Mouse (Mus musculus): ENCODE results near the gene Frmd3. TPM values are rescaled to one million over a fixed set of nuclear protein-coding genes. Genes with fewer than 3 reads are reported as not detected.
A peak's percentile ranks its signal among the peaks of the same experiment; 100 is the strongest.
"Not testable (repeated sequence)": the region's sequence is repeated elsewhere in the genome, so short reads cannot be mapped to it uniquely, and the experiment has no call there.

Frmd3 gene
- 1 to 10 TPM; 8.1 to 8.2 TPM for total RNA-seq (2021)

DNA sequence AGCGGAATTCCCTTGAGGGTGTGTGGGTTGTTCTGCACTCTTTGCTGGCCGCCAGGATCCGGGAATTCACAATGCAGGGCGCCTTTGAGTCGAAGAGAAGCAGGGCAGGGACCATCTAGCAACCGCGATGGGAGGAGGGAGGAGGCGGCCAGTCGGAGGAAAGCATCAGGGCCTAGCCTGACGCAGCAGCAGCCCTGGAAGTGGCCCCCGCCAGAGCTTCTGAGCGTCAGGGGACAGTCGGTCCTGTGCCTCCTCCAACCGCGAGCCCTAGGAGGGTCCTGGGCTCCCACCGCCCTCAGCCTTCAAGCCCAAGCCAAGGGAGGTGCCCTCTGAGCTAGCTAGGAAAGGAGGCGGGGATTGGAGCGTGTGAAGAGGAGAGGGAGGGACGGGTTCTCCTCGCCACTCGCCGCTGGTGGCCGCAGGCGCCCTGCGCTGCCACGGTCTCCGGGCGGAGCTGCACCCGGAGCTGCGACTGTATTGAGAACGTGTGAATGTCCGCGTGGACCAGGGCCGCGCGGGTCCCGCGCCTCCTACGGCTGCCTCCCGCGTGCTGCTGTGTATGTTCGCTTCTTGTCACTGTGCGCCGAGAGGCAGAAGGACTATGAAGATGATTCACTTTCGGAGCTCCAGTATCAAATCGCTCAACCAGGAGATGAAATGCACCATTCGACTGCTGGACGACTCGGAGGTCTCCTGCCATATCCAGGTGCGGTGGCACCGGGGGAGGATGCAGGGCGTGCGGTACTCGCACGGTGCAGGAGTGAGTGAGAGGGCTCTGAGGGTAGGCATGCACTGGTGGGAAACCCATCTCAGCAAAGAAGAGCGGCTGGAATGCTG is at the start of gene Frmd3:
TSS of gene Frmd3 (plus strand) at position 232 of the 837 bp plus-strand sequence.
- intact Hi-C loops (cut with DNase I) = no loop called here
- peak; percentile 81 for DNase-seq (ENCODE audit: low spot score in 2 of 2)

- DNase-seq (ENCODE audit: low spot score in 2 of 2) = no peak
- intact Hi-C loops (cut with DNase I) = no loop called here
Measured at GRCm38 (mm10) chr4:73980454-73980853, 32.8 kb upstream of the Frmd3 start.

DNA sequence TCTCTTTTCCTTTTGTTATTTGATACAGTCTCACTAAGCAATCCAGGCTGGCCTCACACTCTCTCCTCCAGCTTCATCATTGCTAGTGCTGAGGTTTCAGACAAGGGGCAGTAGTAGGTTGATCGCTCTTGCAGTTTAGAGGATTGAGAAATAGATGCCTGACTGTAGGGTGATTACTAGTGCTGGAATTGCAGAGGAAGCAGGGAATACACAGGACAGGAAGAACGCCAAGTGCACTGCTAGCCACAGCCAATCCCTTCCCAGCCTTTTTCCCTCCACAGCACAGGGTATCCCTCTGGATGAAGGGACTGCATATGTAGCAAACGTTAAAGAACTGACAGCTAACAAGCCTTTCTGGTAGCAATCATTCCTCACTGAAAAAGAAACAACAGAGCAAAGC is 965 bp upstream of the Frmd3 start:
- DNase-seq (ENCODE audit: low spot score in 2 of 2) = no peak
- intact Hi-C loops (cut with DNase I) = no loop called here

DNA sequence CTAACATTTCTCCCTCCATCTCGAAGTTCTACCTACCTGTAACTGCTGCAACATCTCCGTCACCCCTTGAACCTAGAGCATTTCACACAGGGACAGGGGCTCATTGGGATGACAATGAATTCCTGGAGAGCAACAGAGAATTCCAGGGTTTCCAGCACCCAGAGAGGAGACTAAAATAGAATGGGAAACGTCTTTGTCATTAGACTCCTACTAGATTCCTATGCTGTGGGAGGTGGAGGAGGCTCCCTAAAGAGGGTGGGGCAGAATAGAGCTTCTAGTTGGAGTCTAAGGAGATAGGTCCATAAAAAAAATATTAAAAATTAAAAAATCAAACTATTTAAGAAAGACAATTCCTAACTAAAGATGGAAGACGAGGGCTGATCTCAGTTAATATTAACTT is 542 bp upstream of the Frmd3 start:
- intact Hi-C loops (cut with DNase I) = no loop called here
- no peak for DNase-seq (ENCODE audit: low spot score in 2 of 2)

DNA sequence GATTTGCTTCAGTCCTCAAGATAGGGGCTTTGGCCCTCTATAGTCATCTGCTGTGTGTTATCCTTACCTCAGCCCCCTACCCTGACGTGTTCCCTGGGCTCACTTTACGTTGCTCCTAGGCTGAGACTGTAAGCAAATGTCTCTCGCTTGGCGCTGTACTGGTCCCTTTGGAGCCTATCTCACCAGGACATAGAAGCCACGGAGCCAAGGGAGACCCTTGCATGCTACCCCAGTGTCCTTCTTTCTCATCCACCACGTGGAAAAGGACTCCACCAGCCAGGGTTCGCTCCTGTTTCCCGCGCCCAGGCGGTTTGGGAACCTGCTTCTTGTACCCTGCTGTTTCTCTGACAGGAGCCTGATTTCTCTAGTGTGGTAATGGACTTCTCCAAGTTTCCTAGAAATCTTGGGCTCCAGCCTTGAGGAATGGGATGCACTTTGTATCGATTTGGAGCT is 832 bp downstream of the Frmd3 start:
- DNase-seq (ENCODE audit: low spot score in 2 of 2) = peak in 1 of 2 experiments; percentile 32
- intact Hi-C loops (cut with DNase I) = no loop called here

DNA sequence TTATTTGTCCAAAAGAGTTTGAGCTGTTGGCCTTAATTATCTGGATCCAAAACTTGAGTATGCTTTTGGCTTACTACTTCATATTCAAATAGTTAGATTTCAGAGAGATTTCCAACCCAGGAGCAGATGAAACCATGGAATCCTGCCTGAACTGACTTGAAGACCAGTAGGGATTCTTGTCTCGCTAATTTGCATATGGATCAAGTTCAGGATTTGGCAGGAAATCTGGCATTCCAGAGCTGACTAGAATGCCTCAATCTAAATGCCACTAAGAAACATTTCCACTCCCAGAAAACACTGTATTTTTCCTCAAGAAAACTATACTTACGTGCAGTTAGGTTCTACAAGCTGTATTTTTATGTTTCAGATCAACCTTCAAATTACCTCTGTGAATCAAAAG is 6.8 kb downstream of the Frmd3 start:
- DNase-seq (ENCODE audit: low spot score in 2 of 2) = no peak
- intact Hi-C loops (cut with DNase I) = no loop called here

- intact Hi-C loops (cut with DNase I) = no loop called here
- no peak for DNase-seq (ENCODE audit: low spot score in 2 of 2)
Measured at GRCm38 (mm10) chr4:74043226-74043625, 30.0 kb downstream of the Frmd3 start.

- DNase-seq (ENCODE audit: low spot score in 2 of 2) = no peak
- intact Hi-C loops (cut with DNase I) = no loop called here
Measured at GRCm38 (mm10) chr4:74051692-74052091, 38.5 kb downstream of the Frmd3 start.

DNA sequence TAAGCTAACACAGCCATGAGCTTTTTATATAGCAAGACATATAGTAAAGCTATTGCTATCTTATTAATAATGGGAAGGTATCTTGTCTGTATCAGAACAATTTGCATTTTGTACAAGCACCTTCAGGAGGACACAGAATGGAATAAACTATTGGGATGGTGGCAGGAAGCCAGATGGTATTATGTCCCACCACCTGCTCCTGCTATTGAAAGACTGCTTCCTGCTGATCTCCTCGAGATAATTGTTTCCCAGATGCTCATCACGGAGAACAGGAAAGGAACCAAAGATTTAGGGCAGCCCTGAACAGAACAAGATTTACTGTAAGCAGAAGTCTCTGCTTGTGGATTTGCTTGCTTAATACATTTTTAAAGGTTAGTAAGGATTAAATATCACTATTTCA is 63.5 kb downstream of the Frmd3 start:
- no peak for DNase-seq (ENCODE audit: low spot score in 2 of 2)
- intact Hi-C loops (cut with DNase I) = no loop called here

DNA sequence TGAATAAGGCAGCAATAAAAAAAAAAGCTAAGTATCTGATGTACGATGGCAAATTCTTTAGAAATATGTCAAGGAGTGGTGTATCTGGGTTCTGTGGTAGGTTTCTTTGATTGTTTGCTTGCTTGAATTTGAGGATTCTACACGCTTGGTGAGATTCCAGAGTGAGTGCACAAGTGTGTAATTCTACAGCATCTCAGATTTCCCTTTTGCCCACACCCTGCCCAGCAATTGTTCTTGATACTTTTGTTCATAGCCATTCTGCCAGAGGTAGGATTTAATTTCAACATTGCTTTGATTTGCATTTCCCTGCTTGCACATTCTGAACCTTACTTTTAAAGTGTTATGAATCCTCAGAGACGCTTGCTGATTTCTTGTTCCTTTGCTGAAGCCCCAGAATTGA is 97.6 kb downstream of the Frmd3 start:
- intact Hi-C loops (cut with DNase I) = no loop called here
- DNase-seq (ENCODE audit: low spot score in 2 of 2) = no peak

GRCm38 (mm10) chr4:74191528-74191927 is 178.3 kb downstream of the Frmd3 start:
- intact Hi-C loops (cut with DNase I) = no loop called here
- no peak for DNase-seq (ENCODE audit: low spot score in 2 of 2)

DNA sequence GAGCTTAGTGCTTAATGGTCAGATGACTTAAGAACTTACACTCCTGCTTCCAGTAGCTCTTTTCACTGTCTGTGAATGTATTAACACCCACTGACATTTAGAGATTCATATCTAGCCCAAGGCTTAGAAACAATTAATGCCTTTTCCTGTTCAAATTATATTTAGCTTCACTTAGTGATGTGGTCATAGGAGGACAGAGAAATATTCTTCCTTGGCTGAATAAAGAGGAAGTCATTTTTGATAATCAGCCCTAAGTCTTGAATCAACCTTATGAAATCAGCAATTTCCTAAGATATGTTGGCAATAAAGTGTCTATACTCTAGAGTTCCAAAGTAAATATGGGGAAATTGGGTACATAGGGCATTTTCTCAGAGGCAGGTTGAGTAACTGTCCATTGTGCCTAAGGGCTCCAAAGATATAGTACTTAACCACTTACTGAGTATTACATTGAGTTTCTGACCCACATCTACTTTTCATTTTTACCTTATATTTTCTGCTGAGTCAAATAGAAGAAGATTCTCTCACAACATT is 188.1 kb downstream of the Frmd3 start:
- no peak for DNase-seq (ENCODE audit: low spot score in 2 of 2)
- intact Hi-C loops (cut with DNase I) = no loop called here

DNA sequence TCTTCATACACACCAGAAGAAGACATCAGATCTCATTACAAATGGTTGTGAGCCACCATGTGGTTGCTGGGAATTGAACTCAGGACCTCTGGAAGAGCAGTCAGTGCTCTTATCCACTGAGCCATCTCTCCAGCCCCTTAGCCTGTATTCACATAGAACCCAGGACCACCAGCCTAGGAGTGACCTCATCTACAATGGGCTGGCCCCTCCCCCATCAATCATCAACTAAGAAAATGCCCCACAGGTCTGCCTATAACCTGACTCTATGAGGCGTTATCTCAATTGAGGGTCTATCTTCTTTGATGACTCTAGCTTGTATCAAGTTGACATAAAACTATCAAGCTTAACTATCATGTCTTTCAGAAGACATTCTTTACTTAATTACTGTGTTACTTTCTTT is 208.5 kb downstream of the Frmd3 start:
- DNase-seq (ENCODE audit: low spot score in 2 of 2); intact Hi-C loops (cut with DNase I): not testable (repeated sequence)

- DNase-seq (ENCODE audit: low spot score in 2 of 2) = no peak
- intact Hi-C loops (cut with DNase I) = no loop called here
Measured at GRCm38 (mm10) chr4:74222360-74222759, 209.1 kb downstream of the Frmd3 start.

DNA sequence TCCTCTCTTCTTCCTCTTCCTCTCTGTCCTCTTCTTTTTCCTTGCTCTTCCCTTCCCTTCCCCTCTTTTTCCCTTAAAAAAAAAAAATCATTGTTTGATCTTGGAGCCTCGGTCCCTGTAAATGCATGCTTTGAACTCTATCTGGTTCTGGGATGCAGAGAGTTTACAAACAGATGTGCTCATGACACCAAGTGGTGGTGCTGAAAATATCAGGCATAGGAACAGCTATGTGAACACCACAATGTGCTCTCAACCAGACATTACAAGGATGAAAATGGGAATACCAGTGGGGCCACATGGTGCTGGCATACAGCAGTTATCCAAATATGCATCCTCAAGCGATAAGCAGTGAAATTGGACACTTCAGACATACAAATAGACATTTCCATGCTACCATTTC is 211.0 kb downstream of the Frmd3 start:
- intact Hi-C loops (cut with DNase I) = no loop called here
- no peak for DNase-seq (ENCODE audit: low spot score in 2 of 2)

GRCm38 (mm10) chr4:74230994-74231393 is 217.8 kb downstream of the Frmd3 start:
- intact Hi-C loops (cut with DNase I) = no loop called here
- DNase-seq (ENCODE audit: low spot score in 2 of 2) = no peak

GRCm38 (mm10) chr4:74231405-74231804 is 218.2 kb downstream of the Frmd3 start:
- intact Hi-C loops (cut with DNase I) = no loop called here
- DNase-seq (ENCODE audit: low spot score in 2 of 2) = peak; percentile 17 to 30

DNA sequence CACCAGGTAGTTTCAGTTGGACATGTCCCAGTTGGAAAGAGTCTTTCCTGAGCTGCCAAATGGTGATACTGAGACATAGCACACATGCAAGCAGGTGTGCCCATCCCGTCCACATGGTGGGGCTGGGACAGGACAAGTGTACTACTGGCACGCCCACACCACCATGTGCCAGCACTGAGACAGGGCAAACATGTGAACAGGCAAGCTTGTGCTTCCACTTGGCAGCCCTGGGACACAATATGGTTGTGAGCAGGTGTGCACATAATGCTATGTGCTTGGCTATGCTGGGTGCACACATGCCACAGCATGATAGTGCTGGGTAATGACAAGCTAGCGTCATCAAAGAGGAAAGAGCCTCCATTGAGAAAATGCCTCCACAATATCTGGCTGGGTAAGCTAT is 220.3 kb downstream of the Frmd3 start:
- DNase-seq (ENCODE audit: low spot score in 2 of 2) = no peak
- intact Hi-C loops (cut with DNase I) = no loop called here

DNA sequence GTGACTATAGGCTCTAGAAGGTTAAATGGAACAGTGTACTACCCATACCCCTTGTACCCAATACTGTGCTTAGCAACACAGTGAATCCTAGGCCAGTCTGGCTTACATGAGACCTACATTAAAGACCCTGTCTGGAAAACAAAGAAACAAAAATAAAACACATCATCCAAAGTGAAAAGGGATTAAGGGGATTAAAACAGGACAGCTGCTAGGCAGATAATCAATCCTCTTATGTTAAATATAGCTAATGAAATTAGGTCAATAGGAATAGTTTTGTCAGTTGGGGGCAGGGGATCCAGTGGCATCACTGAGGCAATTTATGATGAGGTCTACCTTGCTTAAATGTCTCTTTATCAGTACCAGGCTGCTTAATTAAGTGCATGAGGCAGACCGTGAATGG is 228.9 kb downstream of the Frmd3 start, which contains the start of gene Kdm4c:
TSS of gene Kdm4c (plus strand) at position 322 of the 400 bp plus-strand sequence.
- intact Hi-C loops (cut with DNase I) = no loop called here

More for the DNA sequence above, 228.9 kb downstream of the Frmd3 start, which contains the start of gene Kdm4c:
- no peak for DNase-seq (ENCODE audit: low spot score in 2 of 2)

All from left cerebral cortex, postnatal 36 days (tissue).